Mouse (Mus musculus) myocyte (in vitro differentiated cells): ENCODE data around the gene Wwox.

Experiments
- E2F4 ChIP-seq: IDR thresholded peaks from one replicate; pipeline ENCODE4 v1.6.1; 2011; ENCODE audit warnings: mild to moderate bottlenecking, control low read depth, moderate library complexity; ENCODE audit not compliant: insufficient read depth
- MAX ChIP-seq: IDR thresholded peaks from one replicate; pipeline ENCODE4 v1.6.1; 2011; ENCODE audit warnings: low read depth, mild to moderate bottlenecking, control low read depth
- MYOD1 ChIP-seq, 3 experiments: IDR thresholded peaks; one replicate each; pipeline ENCODE4 v1.6.1; 2011; ENCODE audit warnings: control low read depth in 2 of 3, low read depth in 2 of 3, mild to moderate bottlenecking in 2 of 3, moderate library complexity in 1 of 3; ENCODE audit not compliant: insufficient read length in 2 of 3, control insufficient read depth in 1 of 3
- MYOG ChIP-seq, 3 experiments: IDR thresholded peaks; one replicate each; pipeline ENCODE4 v1.6.1; 2011; ENCODE audit warnings: control low read depth in 2 of 3, low read depth in 2 of 3, mild to moderate bottlenecking in 2 of 3; ENCODE audit not compliant: insufficient read length in 2 of 3, control insufficient read depth in 1 of 3, insufficient read depth in 1 of 3
- POLR2A ChIP-seq: IDR thresholded peaks from one replicate; pipeline ENCODE4 v1.6.1; 2011; ENCODE audit warnings: low read depth, mild to moderate bottlenecking, control low read depth, moderate library complexity; ENCODE audit not compliant: insufficient read length
- SRF ChIP-seq: IDR thresholded peaks from one replicate; pipeline ENCODE4 v1.6.1; 2011; ENCODE audit warnings: low read depth; ENCODE audit not compliant: control insufficient read depth, insufficient read length
- TCF12 ChIP-seq: IDR thresholded peaks from one replicate; pipeline ENCODE4 v1.6.1; 2011; ENCODE audit warnings: mild to moderate bottlenecking, control low read depth; ENCODE audit not compliant: poor library complexity, insufficient read depth, severe bottlenecking

DNA sequence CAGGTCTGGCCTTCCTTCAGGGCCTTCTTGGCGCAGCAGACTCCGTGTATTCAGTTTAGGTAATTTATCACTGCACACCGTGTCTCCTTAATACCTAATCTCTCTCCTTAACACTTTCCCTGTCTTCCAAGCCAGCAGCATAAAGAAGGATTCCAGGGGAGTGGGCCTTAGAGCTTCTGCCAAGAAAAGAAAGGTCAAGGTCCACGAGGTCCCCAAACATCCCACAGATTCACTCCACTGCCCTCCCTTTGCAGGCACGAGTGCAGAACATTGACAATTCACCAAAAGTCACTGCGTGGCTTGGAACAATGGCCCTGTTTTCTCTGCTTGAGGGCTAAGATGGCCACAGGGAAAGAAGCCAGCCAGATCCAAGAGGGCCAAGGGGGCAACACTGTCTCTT, 96.7 kb downstream of the Wwox start:
- no peak for TF ChIP-seq SRF
- no peak for TF ChIP-seq POLR2A
- no peak for TF ChIP-seq MYOG (IDR thresholded peaks at IDR 0.05; ENCODE audit: control insufficient read depth in 1 of 3, insufficient read depth in 1 of 3, insufficient read length in 2 of 3, low read depth in 2 of 3)
- TF ChIP-seq MAX = no peak
- TF ChIP-seq TCF12 = no peak
- TF ChIP-seq MYOD1 (IDR thresholded peaks at IDR 0.05; ENCODE audit: control insufficient read depth in 1 of 3, insufficient read length in 2 of 3, low read depth in 2 of 3) = no peak
- no peak for TF ChIP-seq E2F4
